Mouse (Mus musculus): ENCODE data around the gene Lamtor2. TPM values are rescaled to one million over a fixed set of nuclear protein-coding genes. Genes with fewer than 3 reads are reported as not detected.

Lamtor2 gene
- total and polyA plus RNA-seq, 3 experiments: 125 to 188 TPM; not detected in 1

GRCm38 (mm10) chr3:88525021-88525420, 27.9 kb downstream of the Lamtor2 start:
- H3K9me3 ChIP-seq (replicated peaks; ENCODE audit: insufficient read depth, low read length): no peaks in the 10 kb centered on the region
- no peaks in the 10 kb centered on the region for H3K27me3 ChIP-seq (ENCODE audit: control insufficient read depth in 1 of 2, insufficient read depth in 2 of 2, low read length in 2 of 2)
- H3K79me2 ChIP-seq (ENCODE audit: control insufficient read depth, insufficient read depth, low read length, poor library complexity): no peaks in the 10 kb centered on the region
- no peak overlapping the region for H3K9ac ChIP-seq (ENCODE audit: control insufficient read depth, low read depth, low read length, poor library complexity, severe bottlenecking)
- TF ChIP-seq CTCF (IDR thresholded peaks at IDR 0.05 in 2 of 3, conservative IDR thresholded peaks at IDR 0.05 in 1 of 3; ENCODE audit: control insufficient read depth in 1 of 3, insufficient read depth in 1 of 3, low read depth in 2 of 3, low read length in 3 of 3, poor library complexity in 1 of 3, severe bottlenecking in 1 of 3) (peak in 1 of 3 experiments; percentile 9; a peak in 1 of 6 replicates), E2F4 (IDR thresholded peaks at IDR 0.05; ENCODE audit: borderline replicate concordance, low read depth, low read length) (no peak)
- no peak for DNase-seq (ENCODE audit: low read depth, low spot score)
- no peak overlapping the region for H3K27ac ChIP-seq (ENCODE audit: control insufficient read depth, low read depth, low read length)
- H3K4me3 ChIP-seq (ENCODE audit: control insufficient read depth in 1 of 2, insufficient read depth in 1 of 2, low read depth in 2 of 2, low read length in 2 of 2): no peak overlapping the region
- H3K36me3 ChIP-seq (ENCODE audit: control insufficient read depth in 1 of 2, insufficient read depth in 2 of 2, low read length in 2 of 2): no peaks in the 10 kb centered on the region
- H3K4me1 ChIP-seq (ENCODE audit: control insufficient read depth in 1 of 2, insufficient read depth in 2 of 2, low read length in 2 of 2): peaks cover 0 to 10% of the 10 kb centered on the region in 2 experiments; a peak in 2 of 4 replicates

GRCm38 (mm10) chr3:88523027-88523426, 29.8 kb downstream of the Lamtor2 start:
- Histone ChIP-seq H3K9me3 (replicated peaks; ENCODE audit: insufficient read depth, low read length) (no peaks in the 10 kb centered on the region), H3K4me3 (ENCODE audit: control insufficient read depth in 1 of 2, insufficient read depth in 1 of 2, low read depth in 2 of 2, low read length in 2 of 2) (no peak overlapping the region), H3K27ac (ENCODE audit: control insufficient read depth, low read depth, low read length) (no peak overlapping the region), H3K27me3 (ENCODE audit: control insufficient read depth in 1 of 2, insufficient read depth in 2 of 2, low read length in 2 of 2) (no peaks in the 10 kb centered on the region), H3K79me2 (ENCODE audit: control insufficient read depth, insufficient read depth, low read length, poor library complexity) (no peaks in the 10 kb centered on the region), H3K36me3 (ENCODE audit: control insufficient read depth in 1 of 2, insufficient read depth in 2 of 2, low read length in 2 of 2) (no peaks in the 10 kb centered on the region), H3K4me1 (ENCODE audit: control insufficient read depth in 1 of 2, insufficient read depth in 2 of 2, low read length in 2 of 2) (peaks cover 0 to 3% of the 10 kb centered on the region in 2 experiments; a peak in 1 of 4 replicates), H3K9ac (ENCODE audit: control insufficient read depth, low read depth, low read length, poor library complexity, severe bottlenecking) (no peak overlapping the region)
- no peak for DNase-seq (ENCODE audit: low read depth, low spot score)
- 0 out of 6 replicates have a peak, but pooled peaks of 1 of the 3 experiments have one; percentile 2 for TF ChIP-seq CTCF (IDR thresholded peaks at IDR 0.05 in 2 of 3, conservative IDR thresholded peaks at IDR 0.05 in 1 of 3; ENCODE audit: control insufficient read depth in 1 of 3, insufficient read depth in 1 of 3, low read depth in 2 of 3, low read length in 3 of 3, poor library complexity in 1 of 3, severe bottlenecking in 1 of 3)
- TF ChIP-seq MYB (IDR thresholded peaks at IDR 0.05; ENCODE audit: low read depth, low read length): no peak

- Histone ChIP-seq H3K9ac (ENCODE audit: control insufficient read depth, low read depth, low read length, poor library complexity, severe bottlenecking) (no peak overlapping the region), H3K4me1 (ENCODE audit: control insufficient read depth in 1 of 2, insufficient read depth in 2 of 2, low read length in 2 of 2) (peaks cover 0 to 3% of the 10 kb centered on the region in 2 experiments; a peak in 1 of 4 replicates), H3K27me3 (ENCODE audit: control insufficient read depth in 1 of 2, insufficient read depth in 2 of 2, low read length in 2 of 2) (no peaks in the 10 kb centered on the region), H3K79me2 (ENCODE audit: control insufficient read depth, insufficient read depth, low read length, poor library complexity) (no peaks in the 10 kb centered on the region), H3K9me3 (replicated peaks; ENCODE audit: insufficient read depth, low read length) (no peaks in the 10 kb centered on the region), H3K27ac (ENCODE audit: control insufficient read depth, low read depth, low read length) (no peak overlapping the region), H3K36me3 (ENCODE audit: control insufficient read depth in 1 of 2, insufficient read depth in 2 of 2, low read length in 2 of 2) (no peaks in the 10 kb centered on the region), H3K4me3 (ENCODE audit: control insufficient read depth in 1 of 2, insufficient read depth in 1 of 2, low read depth in 2 of 2, low read length in 2 of 2) (no peak overlapping the region)
- TF ChIP-seq SMC3 (IDR thresholded peaks at IDR 0.05; ENCODE audit: low read depth, low read length) (peak; percentile 100), TCF12 (IDR thresholded peaks at IDR 0.05; ENCODE audit: low read depth, low read length) (0 out of 2 replicates have a peak, but pooled peaks have one; percentile 10), GABPA (IDR thresholded peaks at IDR 0.05; ENCODE audit: low read depth, low read length) (no peak), HCFC1 (IDR thresholded peaks at IDR 0.05; ENCODE audit: low read depth, low read length) (0 out of 2 replicates have a peak, but pooled peaks have one; percentile 23), BHLHE40 (IDR thresholded peaks at IDR 0.05; ENCODE audit: borderline replicate concordance, low read depth, low read length) (peak; percentile 48; the same call in 1 of the 2 replicates), MAX (IDR thresholded peaks at IDR 0.05; ENCODE audit: low read length) (no peak), MYC (IDR thresholded peaks at IDR 0.05; ENCODE audit: low read depth, low read length) (peak; percentile 48; the same call in 1 of the 2 replicates), CTCF (IDR thresholded peaks at IDR 0.05 in 2 of 3, conservative IDR thresholded peaks at IDR 0.05 in 1 of 3; ENCODE audit: control insufficient read depth in 1 of 3, insufficient read depth in 1 of 3, low read depth in 2 of 3, low read length in 3 of 3, poor library complexity in 1 of 3, severe bottlenecking in 1 of 3) (peak in 2 of 3 experiments; percentile 98 to 100; a peak in 5 of 6 replicates), ELF1 (IDR thresholded peaks at IDR 0.05; ENCODE audit: low read depth, low read length) (peak; percentile 39; the same call in 1 of the 2 replicates), POLR2AphosphoS5 (IDR thresholded peaks at IDR 0.05; ENCODE audit: borderline replicate concordance, low read depth, low read length) (no peak), MXI1 (IDR thresholded peaks at IDR 0.05; ENCODE audit: low read depth, low read length) (peak; percentile 34; the same call in 1 of the 2 replicates), ZC3H11A (IDR thresholded peaks at IDR 0.05; ENCODE audit: low read depth, low read length) (peak; percentile 100), RAD21 (IDR thresholded peaks at IDR 0.05; ENCODE audit: low read depth, low read length) (peak; percentile 100)
- DNase-seq (ENCODE audit: low read depth, low spot score): peak; percentile 88
These were observed 31.0 kb downstream of the Lamtor2 start for GRCm38 (mm10) chr3:88521803-88522331.

Data from MEL (cell line).